Mouse (Mus musculus): Measurements from ENCODE around the gene Adam25.
"Not testable (repeated sequence)": the region's sequence is repeated elsewhere in the genome, so short reads cannot be mapped to it uniquely, and the experiment has no call there.

The Adam25 gene

GRCm38 (mm10) chr8:40751908-40752307 lies at the start of gene Adam25:
Gene Adam25 (plus strand): TSS chr8:40752208.
- DNase-seq (ENCODE audit: low spot score in 2 of 2) = not testable (repeated sequence)

- DNase-seq (ENCODE audit: low spot score in 2 of 2) = not testable (repeated sequence)
Observed at GRCm38 (mm10) chr8:40715406-40715805, 36.6 kb upstream of the Adam25 start.

GRCm38 (mm10) chr8:40715986-40716385 lies 36.0 kb upstream of the Adam25 start:
- DNase-seq (ENCODE audit: low spot score in 2 of 2) = no peak

GRCm38 (mm10) chr8:40783320-40783719 lies 31.3 kb downstream of the Adam25 start:
- no peak for DNase-seq (ENCODE audit: low spot score in 2 of 2)

- DNase-seq (ENCODE audit: low spot score in 2 of 2) = not testable (repeated sequence)
Observed at GRCm38 (mm10) chr8:40792973-40793372, 41.0 kb downstream of the Adam25 start, which contains the start of gene Adam20. Gene Adam20 (plus strand): TSS chr8:40793273.

- DNase-seq (ENCODE audit: low spot score in 2 of 2) = no peak
Observed at GRCm38 (mm10) chr8:40803379-40804079, 51.5 kb downstream of the Adam25 start.
